Comparison of ENCODE assay signal across 8 mouse cellular contexts in genomic region chr6:47830104-47831078, GRCm38 (mm10). TPM values are rescaled to one million over a fixed set of nuclear protein-coding genes. Genes with fewer than 3 reads are reported as not detected.
DNase-seq lines count a peak whose midpoint lies in the region; ATAC-seq and TF ChIP-seq lines count a peak whose summit lies in the region.

Gene Zfp786, minus strand, starts transcription at chr6:47830867.

- peak; percentile 91 for ATAC-seq in CD4-positive, CD25-positive, alpha-beta regulatory T cell, adult 4 months
- peak; percentile 92 for ATAC-seq in forebrain, embryonic 11.5 days (replicated peaks; ENCODE audit: low FRiP score)
- peak; percentile 87 for ATAC-seq in heart, embryonic 16.5 days (replicated peaks; ENCODE audit: extremely low read depth, insufficient read depth, low FRiP score)
- ATAC-seq in liver, embryonic 14.5 days (ENCODE audit: insufficient read depth) = peak; percentile 85
- ATAC-seq in stomach, embryonic 15.5 days (ENCODE audit: insufficient read depth, low FRiP score, low read depth) = peak; percentile 88

- 2% methylated on average over 64 of the region's 64 CpGs for WGBS in forebrain, embryonic 11.5 days
- 2% methylated on average over 62 of the region's 64 CpGs for WGBS in heart, embryonic 16.5 days
- 2% methylated on average over 64 of the region's 64 CpGs for WGBS in liver, embryonic 14.5 days (ENCODE audit: insufficient replicate concordance)
- WGBS in stomach, embryonic 15.5 days = 2% methylated on average over 62 of the region's 64 CpGs

- TF ChIP-seq EP300 in liver, embryonic 14.5 days (IDR thresholded peaks at IDR 0.05; ENCODE audit: low read depth) = no peak

- peaks cover 3% of the 10 kb centered on the region; the same call in 1 of the 2 replicates for H3K4me1 ChIP-seq in forebrain, embryonic 11.5 days (replicated peaks; ENCODE audit: control insufficient read depth, insufficient read depth, low read length)
- H3K4me1 ChIP-seq in heart, embryonic 16.5 days (ENCODE audit: control insufficient read depth, insufficient read depth, low read length) = peaks cover 4% of the 10 kb centered on the region; the same call in 1 of the 2 replicates
- peaks cover 2 to 3% of the 10 kb centered on the region in 2 experiments; a peak in 1 of 4 replicates for H3K4me1 ChIP-seq in liver, embryonic 14.5 days (replicated peaks; ENCODE audit: control insufficient read depth in 2 of 2, insufficient read depth in 2 of 2, low read length in 1 of 2)
- H3K4me1 ChIP-seq in stomach, embryonic 15.5 days = peaks cover 4% of the 10 kb centered on the region; the same call in 1 of the 2 replicates

- no peaks in the 10 kb centered on the region for H3K36me3 ChIP-seq in forebrain, embryonic 11.5 days (ENCODE audit: control insufficient read depth, insufficient read depth, low read length)
- no peaks in the 10 kb centered on the region for H3K36me3 ChIP-seq in heart, embryonic 16.5 days (ENCODE audit: control insufficient read depth, insufficient read depth)
- H3K36me3 ChIP-seq in liver, embryonic 14.5 days (replicated peaks; ENCODE audit: control insufficient read depth, insufficient read depth, low read depth) = no peaks in the 10 kb centered on the region
- H3K36me3 ChIP-seq in stomach, embryonic 15.5 days = no peaks in the 10 kb centered on the region

- TF ChIP-seq CTCF in liver, embryonic 14.5 days (IDR thresholded peaks at IDR 0.05; ENCODE audit: low read depth) = peak; percentile 97

- peak within 1 kb of the TSS; percentile 58 for H3K4me2 ChIP-seq in forebrain, embryonic 11.5 days (ENCODE audit: low read depth, low read length, severe bottlenecking)
- peak within 1 kb of the TSS; percentile 71 for H3K4me2 ChIP-seq in heart, embryonic 16.5 days (ENCODE audit: low read depth, low read length)
- H3K4me2 ChIP-seq in liver, embryonic 14.5 days (ENCODE audit: low read depth) = peak within 1 kb of the TSS; percentile 79
- H3K4me2 ChIP-seq in stomach, embryonic 15.5 days = peak within 1 kb of the TSS; percentile 54

- H3K27me3 ChIP-seq in forebrain, embryonic 11.5 days (ENCODE audit: control insufficient read depth, insufficient read depth, low read length) = no peaks in the 10 kb centered on the region
- H3K27me3 ChIP-seq in heart, embryonic 16.5 days (ENCODE audit: control insufficient read depth, insufficient read depth, low read length) = no peaks in the 10 kb centered on the region
- H3K27me3 ChIP-seq in liver, embryonic 14.5 days (ENCODE audit: control insufficient read depth, insufficient read depth, low read length) = no peaks in the 10 kb centered on the region
- H3K27me3 ChIP-seq in stomach, embryonic 15.5 days (replicated peaks) = no peaks in the 10 kb centered on the region

- DNase-seq in c-Kit-negative CD71-positive TER-119-positive erythroid progenitor cells, embryonic 14.5 days (ENCODE audit: low read depth, low spot score) = peak; percentile 71
- peak; percentile 98 for DNase-seq in forebrain, embryonic 11.5 days (ENCODE audit: low spot score)
- DNase-seq in kidney, postnatal 36 days = peak; percentile 93 to 98
- peak; percentile 75 to 81 (median 75) for DNase-seq in liver, embryonic 14.5 days (ENCODE audit: low read depth in 3 of 3, low spot score in 3 of 3)
- DNase-seq in neural tube, embryonic 10.5 days (ENCODE audit: extremely low spot score, low spot score) = peak; percentile 96

- peak within 1 kb of the TSS; percentile 77 for H3K27ac ChIP-seq in forebrain, embryonic 11.5 days (ENCODE audit: low read depth, low read length)
- no peak within 1 kb of the TSS for H3K27ac ChIP-seq in heart, embryonic 16.5 days (ENCODE audit: low read length)
- no peak within 1 kb of the TSS; the same call in 1 of the 2 replicates for H3K27ac ChIP-seq in liver, embryonic 14.5 days
- peak within 1 kb of the TSS; percentile 84 for H3K27ac ChIP-seq in stomach, embryonic 15.5 days

- no peaks in the 10 kb centered on the region for H3K9me3 ChIP-seq in forebrain, embryonic 11.5 days (ENCODE audit: control insufficient read depth, low read length)
- no peaks in the 10 kb centered on the region for H3K9me3 ChIP-seq in heart, embryonic 16.5 days (replicated peaks; ENCODE audit: control insufficient read depth, low read length)
- no peaks in the 10 kb centered on the region for H3K9me3 ChIP-seq in liver, embryonic 14.5 days (ENCODE audit: control insufficient read depth, low read length)
- no peaks in the 10 kb centered on the region for H3K9me3 ChIP-seq in stomach, embryonic 15.5 days

- H3K9ac ChIP-seq in forebrain, embryonic 11.5 days (ENCODE audit: low read length) = peak within 1 kb of the TSS; percentile 89
- H3K9ac ChIP-seq in heart, embryonic 16.5 days (ENCODE audit: low read length) = peak within 1 kb of the TSS; percentile 81
- H3K9ac ChIP-seq in liver, embryonic 14.5 days (replicated peaks) = peak within 1 kb of the TSS; percentile 77
- H3K9ac ChIP-seq in stomach, embryonic 15.5 days = peak within 1 kb of the TSS; percentile 94

- H3K4me3 ChIP-seq in forebrain, embryonic 11.5 days (ENCODE audit: low read depth, low read length) = peak within 1 kb of the TSS; percentile 84
- H3K4me3 ChIP-seq in heart, embryonic 16.5 days (ENCODE audit: low read length) = peak within 1 kb of the TSS; percentile 77
- peak within 1 kb of the TSS; percentile 75 for H3K4me3 ChIP-seq in liver, embryonic 14.5 days (ENCODE audit: insufficient read depth in 1 of 2, low read depth in 2 of 2, low read length in 2 of 2)
- H3K4me3 ChIP-seq in stomach, embryonic 15.5 days (replicated peaks) = peak within 1 kb of the TSS; percentile 98

RNA-seq across cellular contexts. Expression of gene Zfp786, which starts in this region (rescaled TPM):
- not detected for polyA plus RNA-seq in CD4-positive, CD25-positive, alpha-beta regulatory T cell, adult 4 months (2017; shearing (Covaris generic))
- 7.3 and 7.6 TPM in 2 replicates for polyA plus RNA-seq in forebrain, embryonic 11.5 days (2014; fragmentation: Nextera tagmentation; extraction: Ambion mirVana)
- polyA plus RNA-seq in heart, embryonic 16.5 days (2015; fragmentation: Nextera tagmentation; extraction: Ambion mirVana) = 1.5 and 1.7 TPM in 2 replicates
- polyA plus RNA-seq in liver, embryonic 14.5 days (2012; rRNA removed) = 0.17 and 0.19 TPM in 2 replicates
- polyA plus RNA-seq in liver, embryonic 14.5 days (2014; fragmentation: Nextera tagmentation; extraction: Ambion mirVana) = 0.24 and 0.39 TPM in 2 replicates
- 3.2 and 3.5 TPM in 2 replicates for polyA plus RNA-seq in stomach, embryonic 15.5 days (2015; fragmentation: Nextera tagmentation; extraction: Ambion mirVana)

Comparison
In these comparisons a context has a peak if more than half of its experiments do, and no peak if none do; other contexts are left out.
1. Peak in ATAC-seq in CD4-positive, CD25-positive, alpha-beta regulatory T cell, adult 4 months; RNA of the gene not detected or under 1 TPM.
2. Peak in DNase-seq, ATAC-seq, H3K4me3 ChIP-seq, H3K9ac ChIP-seq and H3K4me2 ChIP-seq in liver, embryonic 14.5 days; RNA of the gene not detected or under 1 TPM.
3. H3K27ac ChIP-seq: peak in forebrain, embryonic 11.5 days (single experiment) and stomach, embryonic 15.5 days (single experiment); none in heart, embryonic 16.5 days (single experiment) and liver, embryonic 14.5 days (single experiment).
4. Peak in every context shown above with its lines, with median percentiles within 50 percentile points of each other: ATAC-seq, DNase-seq, H3K4me2 ChIP-seq, H3K4me3 ChIP-seq and H3K9ac ChIP-seq.